Mouse (Mus musculus): Measurements from ENCODE around the gene Resp18.

The Resp18 gene

DNA sequence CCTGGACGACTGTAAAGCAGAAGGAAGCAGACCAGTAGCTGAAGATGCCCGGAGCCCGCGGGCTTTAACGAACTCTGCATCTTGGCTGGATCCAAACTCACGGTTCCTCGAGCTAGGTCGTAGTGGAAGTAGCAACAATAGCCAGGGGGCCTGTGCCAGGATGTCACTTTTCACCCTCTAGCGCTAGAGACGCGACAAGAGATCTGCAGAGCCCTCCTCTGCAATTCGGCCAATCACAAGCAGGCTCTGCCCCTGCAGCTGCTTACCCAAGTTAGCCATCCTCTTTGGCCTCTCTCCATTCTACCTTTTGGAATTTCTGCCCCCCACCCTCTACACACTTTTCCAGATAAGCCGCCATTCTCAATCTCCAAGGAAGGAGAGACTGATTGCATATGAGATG lies at the start of gene Resp18:
Gene Resp18, minus strand, starts transcription at position 188 of the 400 bp plus-strand sequence.
- in situ Hi-C loops (cut with MboI; ENCODE audit: low pct_unique_long_range_greater_than_20kb in 1 of 2, low sequenced_read_pairs in 2 of 2, unreplicated experiment in 1 of 2), result loop anchor here in 1 of 2 experiments (25.0 kb wide), 1 partner anchor 341 kb away; the partner anchor contains the start of gene Cfap65

DNA sequence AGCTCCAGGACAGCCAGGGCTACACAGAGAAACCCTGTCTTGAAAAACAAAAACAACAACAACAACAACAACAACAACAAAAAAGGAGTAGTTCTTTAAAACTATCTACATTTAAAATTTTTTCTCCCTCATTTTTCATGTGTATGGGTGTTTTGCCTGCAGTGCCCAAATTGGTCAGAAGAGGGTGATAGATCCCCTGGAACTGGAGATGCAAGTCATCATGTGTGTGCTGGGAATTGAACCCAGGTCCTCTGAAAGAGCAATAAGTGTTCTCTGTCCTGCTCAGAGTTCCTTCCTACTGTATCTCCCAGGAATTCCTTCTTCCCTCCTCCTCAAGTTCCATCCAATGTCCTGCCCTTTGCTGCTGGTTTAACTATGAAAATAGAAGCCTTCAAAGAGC lies 49.2 kb upstream of the Resp18 start:
- in situ Hi-C loops (cut with MboI; ENCODE audit: low pct_unique_long_range_greater_than_20kb in 1 of 2, low sequenced_read_pairs in 2 of 2, unreplicated experiment in 1 of 2), result no loop called here

DNA sequence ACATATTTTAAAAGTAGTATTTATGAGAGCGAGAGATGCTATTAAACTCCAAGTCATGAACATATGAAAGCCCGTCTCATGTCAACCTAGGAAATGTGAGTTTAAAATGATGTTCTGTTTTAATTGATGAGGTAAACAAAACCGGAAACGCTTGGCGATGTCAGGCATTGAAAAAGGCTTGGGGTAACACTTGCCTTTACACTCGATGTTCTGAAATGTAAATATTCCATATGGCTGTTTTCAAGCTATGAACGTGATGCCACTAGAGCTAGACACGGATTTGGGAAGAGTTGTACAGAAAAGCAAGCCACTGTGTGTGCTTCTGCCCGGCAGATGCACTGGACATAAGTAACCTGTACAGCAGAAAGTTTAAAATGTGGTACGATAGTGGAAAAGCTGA lies 41.0 kb upstream of the Resp18 start:
- in situ Hi-C loops (cut with MboI; ENCODE audit: low pct_unique_long_range_greater_than_20kb in 1 of 2, low sequenced_read_pairs in 2 of 2, unreplicated experiment in 1 of 2), result no loop called here

GRCm38 (mm10) chr1:75318736-75319135 lies 40.5 kb upstream of the Resp18 start:
- in situ Hi-C loops (cut with MboI; ENCODE audit: low pct_unique_long_range_greater_than_20kb in 1 of 2, low sequenced_read_pairs in 2 of 2, unreplicated experiment in 1 of 2), result no loop called here

- in situ Hi-C loops (cut with MboI; ENCODE audit: low pct_unique_long_range_greater_than_20kb in 1 of 2, low sequenced_read_pairs in 2 of 2, unreplicated experiment in 1 of 2), result no loop called here
Measured at GRCm38 (mm10) chr1:75318301-75318700, 40.1 kb upstream of the Resp18 start.

- in situ Hi-C loops (cut with MboI; ENCODE audit: low pct_unique_long_range_greater_than_20kb in 1 of 2, low sequenced_read_pairs in 2 of 2, unreplicated experiment in 1 of 2), result no loop called here
Measured at GRCm38 (mm10) chr1:75317241-75318201, 39.3 kb upstream of the Resp18 start, which contains the start of gene Dnpep. Gene Dnpep (minus strand): TSS chr1:75317990.

DNA sequence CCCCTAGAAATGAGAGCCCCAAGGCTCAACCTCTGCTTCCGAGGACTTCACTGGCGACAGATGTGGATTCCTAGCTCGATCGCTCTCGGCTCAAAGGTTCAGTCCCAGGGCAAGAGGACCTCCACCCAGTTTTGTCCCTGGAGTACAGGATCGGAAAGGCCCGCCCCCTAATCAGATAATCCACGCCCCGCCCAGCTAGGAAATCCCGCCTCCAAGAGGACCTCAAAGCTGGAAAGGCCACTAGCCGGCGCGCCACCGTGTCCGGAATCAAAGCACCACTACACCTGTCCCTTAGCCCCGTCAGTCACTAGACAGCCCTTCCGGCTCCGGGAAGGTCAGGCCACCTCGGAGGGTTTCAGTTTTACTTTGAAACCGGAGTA lies 38.6 kb upstream of the Resp18 start:
- in situ Hi-C loops (cut with MboI; ENCODE audit: low pct_unique_long_range_greater_than_20kb in 1 of 2, low sequenced_read_pairs in 2 of 2, unreplicated experiment in 1 of 2), result no loop called here

DNA sequence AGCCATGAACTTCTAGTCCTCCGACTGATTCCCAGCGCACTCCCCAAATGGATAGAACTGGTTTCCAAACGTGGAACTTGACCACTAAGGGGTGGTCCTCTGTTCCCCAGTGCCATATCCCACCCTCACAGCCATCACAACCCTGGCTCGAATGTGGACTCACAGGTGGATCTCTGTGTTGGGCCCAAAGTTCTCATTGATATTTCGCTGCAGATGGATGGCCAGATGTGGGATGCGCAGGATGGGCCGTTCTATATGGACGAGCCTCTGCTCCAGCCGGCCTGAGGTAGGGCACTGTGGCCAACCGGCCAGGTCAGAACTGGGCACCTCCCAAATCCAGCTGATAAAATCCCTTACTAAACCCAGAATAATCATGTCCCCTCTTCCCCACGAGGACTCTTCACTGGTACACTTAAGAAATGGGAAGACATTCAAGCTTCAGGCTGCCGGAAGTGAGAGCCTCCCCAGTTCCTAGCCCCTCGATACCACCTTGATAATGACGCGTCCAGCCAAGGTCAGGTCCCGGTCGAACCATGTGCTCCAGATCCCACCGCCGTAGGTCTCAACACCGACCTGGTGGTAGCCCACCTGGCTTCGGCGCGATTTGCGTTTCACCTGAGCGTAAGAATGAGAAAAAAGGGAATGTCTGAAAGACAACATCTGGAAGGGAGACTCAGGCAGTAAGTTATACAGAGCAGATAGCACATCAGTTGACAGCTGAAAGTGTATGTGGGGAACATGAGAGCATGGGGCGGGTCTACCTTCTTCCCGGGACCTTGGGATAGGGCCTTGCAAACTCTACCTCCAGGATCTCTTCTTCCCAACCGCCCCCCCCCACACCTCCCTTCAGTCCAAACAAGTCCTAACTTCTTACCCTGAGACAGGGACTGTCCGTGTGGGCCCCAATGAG lies 37.5 kb upstream of the Resp18 start:
- in situ Hi-C loops (cut with MboI; ENCODE audit: low pct_unique_long_range_greater_than_20kb in 1 of 2, low sequenced_read_pairs in 2 of 2, unreplicated experiment in 1 of 2), result no loop called here

GRCm38 (mm10) chr1:75315011-75315410 lies 36.8 kb upstream of the Resp18 start:
- in situ Hi-C loops (cut with MboI; ENCODE audit: low pct_unique_long_range_greater_than_20kb in 1 of 2, low sequenced_read_pairs in 2 of 2, unreplicated experiment in 1 of 2), result no loop called here

GRCm38 (mm10) chr1:75311694-75312093 lies 33.5 kb upstream of the Resp18 start:
- in situ Hi-C loops (cut with MboI; ENCODE audit: low pct_unique_long_range_greater_than_20kb in 1 of 2, low sequenced_read_pairs in 2 of 2, unreplicated experiment in 1 of 2), result no loop called here

GRCm38 (mm10) chr1:75304662-75305061 lies 26.4 kb upstream of the Resp18 start:
- in situ Hi-C loops (cut with MboI; ENCODE audit: low pct_unique_long_range_greater_than_20kb in 1 of 2, low sequenced_read_pairs in 2 of 2, unreplicated experiment in 1 of 2), result no loop called here

GRCm38 (mm10) chr1:75294294-75294693 lies 16.1 kb upstream of the Resp18 start:
- in situ Hi-C loops (cut with MboI; ENCODE audit: low pct_unique_long_range_greater_than_20kb in 1 of 2, low sequenced_read_pairs in 2 of 2, unreplicated experiment in 1 of 2), result loop anchor here in 1 of 2 experiments (25.0 kb wide), 1 partner anchor 357 kb away; the partner anchor contains the start of gene Cfap65

- in situ Hi-C loops (cut with MboI; ENCODE audit: low pct_unique_long_range_greater_than_20kb in 1 of 2, low sequenced_read_pairs in 2 of 2, unreplicated experiment in 1 of 2), result loop anchor here in 1 of 2 experiments (25.0 kb wide), 1 partner anchor 356 kb away; the partner anchor contains the start of gene Cfap65
Measured at GRCm38 (mm10) chr1:75293331-75293701, 15.1 kb upstream of the Resp18 start.

DNA sequence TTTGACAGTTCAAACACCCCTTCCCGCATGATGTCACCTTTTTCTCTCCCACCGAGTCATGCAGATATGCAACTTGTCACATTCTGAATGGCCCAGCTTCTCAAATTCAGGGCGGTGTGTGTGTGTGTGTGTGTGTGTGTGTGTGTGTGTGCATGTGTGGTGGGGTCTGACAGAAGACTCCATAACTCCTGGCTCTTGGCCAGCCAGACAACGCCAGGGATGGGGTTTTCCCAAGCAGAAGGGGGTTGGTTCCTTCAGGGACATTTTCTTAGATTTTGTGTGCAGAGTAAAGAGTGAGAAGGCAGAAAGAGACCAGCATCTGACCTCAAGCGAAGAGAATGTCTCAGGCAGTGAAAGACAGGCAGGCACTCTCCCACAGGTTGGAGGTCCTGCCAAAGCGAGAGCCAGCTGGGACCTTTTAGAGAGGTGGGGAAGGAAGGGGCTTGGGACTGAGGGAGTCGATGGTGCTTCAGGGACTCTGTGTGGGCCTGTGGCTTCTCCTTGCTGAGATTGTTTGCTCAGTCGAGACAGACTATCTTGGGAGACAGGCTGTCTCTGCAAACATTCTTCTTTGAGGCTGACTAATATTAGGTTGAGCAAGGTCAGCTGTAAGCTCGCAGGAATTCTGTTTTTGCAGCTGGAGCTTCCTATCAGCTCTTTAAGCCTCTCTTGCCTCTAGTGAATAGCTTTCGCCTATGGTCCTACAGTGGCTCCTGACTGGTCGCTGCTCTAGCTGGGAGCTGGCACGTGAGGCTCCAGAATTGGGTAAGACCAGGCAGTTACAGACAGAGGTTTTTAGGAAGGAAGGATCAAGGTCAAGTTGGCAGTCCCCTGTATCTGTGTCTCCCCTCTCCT lies 14.5 kb upstream of the Resp18 start:
- in situ Hi-C loops (cut with MboI; ENCODE audit: low pct_unique_long_range_greater_than_20kb in 1 of 2, low sequenced_read_pairs in 2 of 2, unreplicated experiment in 1 of 2), result loop anchor here in 1 of 2 experiments (25.0 kb wide), 1 partner anchor 355 kb away; the partner anchor contains the start of gene Cfap65

DNA sequence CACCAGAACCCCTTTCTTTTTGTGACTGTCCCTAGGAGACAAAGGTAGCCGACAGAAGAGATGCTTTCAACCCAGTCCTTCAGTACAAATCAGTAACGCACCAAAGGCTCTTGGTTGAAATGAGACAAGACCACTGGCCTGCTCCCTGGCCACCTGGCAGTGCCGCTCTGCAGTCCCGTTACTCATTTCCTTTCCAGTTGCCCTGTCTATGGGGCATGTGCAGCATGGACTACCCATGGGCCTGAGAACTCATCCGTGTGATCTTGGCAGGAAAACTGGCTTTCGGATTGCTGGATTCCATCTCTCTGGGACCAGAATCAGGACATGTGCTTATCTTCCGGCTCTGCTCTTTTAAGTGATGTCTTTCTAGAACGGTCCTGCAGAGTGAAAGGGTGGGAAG lies 13.1 kb upstream of the Resp18 start:
- in situ Hi-C loops (cut with MboI; ENCODE audit: low pct_unique_long_range_greater_than_20kb in 1 of 2, low sequenced_read_pairs in 2 of 2, unreplicated experiment in 1 of 2), result loop anchor here in 1 of 2 experiments (25.0 kb wide), 1 partner anchor 354 kb away; the partner anchor contains the start of gene Cfap65

DNA sequence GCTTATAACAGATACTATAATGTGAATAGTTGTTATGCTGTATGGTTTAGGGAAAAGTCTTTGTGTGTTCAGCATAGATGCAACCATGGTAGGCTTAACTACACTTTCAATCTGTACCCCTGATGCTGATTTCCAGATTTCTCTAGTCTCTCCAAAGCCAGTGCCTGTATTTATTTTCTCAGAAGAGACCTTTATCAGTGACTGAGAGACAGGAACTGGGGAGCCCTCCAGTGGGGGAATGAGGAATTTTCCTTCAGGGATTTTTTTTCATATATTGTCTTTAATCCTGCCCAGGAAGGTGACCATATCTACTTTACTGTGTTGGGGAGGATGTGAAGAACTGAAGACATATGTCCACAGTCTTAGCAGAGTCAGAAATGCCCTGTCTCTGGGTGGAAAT lies 12.4 kb upstream of the Resp18 start:
- in situ Hi-C loops (cut with MboI; ENCODE audit: low pct_unique_long_range_greater_than_20kb in 1 of 2, low sequenced_read_pairs in 2 of 2, unreplicated experiment in 1 of 2), result loop anchor here in 1 of 2 experiments (25.0 kb wide), 1 partner anchor 353 kb away; the partner anchor contains the start of gene Cfap65

GRCm38 (mm10) chr1:75289888-75290431 lies 11.7 kb upstream of the Resp18 start:
- in situ Hi-C loops (cut with MboI; ENCODE audit: low pct_unique_long_range_greater_than_20kb in 1 of 2, low sequenced_read_pairs in 2 of 2, unreplicated experiment in 1 of 2), result loop anchor here in 1 of 2 experiments (25.0 kb wide), 1 partner anchor 353 kb away; the partner anchor contains the start of gene Cfap65
